Mouse (Mus musculus): ENCODE results near the gene Emilin1.

GRCm38 (mm10) chr5:30954065-30954464 lies 40.9 kb downstream of the Emilin1 start:
- no peak for TF ChIP-seq CTCF (IDR thresholded peaks at IDR 0.05; ENCODE audit: low read depth)
- TF ChIP-seq EP300 (IDR thresholded peaks at IDR 0.05; ENCODE audit: low read depth), result no peak

Data from liver, embryonic 14.5 days (tissue).